Mouse (Mus musculus): ENCODE results near the gene Tgfbr2. TPM values are rescaled to one million over a fixed set of nuclear protein-coding genes. Genes with fewer than 3 reads are reported as not detected.

Tgfbr2 gene
- polyA plus RNA-seq, 1 experiment: 8.1 TPM

DNA sequence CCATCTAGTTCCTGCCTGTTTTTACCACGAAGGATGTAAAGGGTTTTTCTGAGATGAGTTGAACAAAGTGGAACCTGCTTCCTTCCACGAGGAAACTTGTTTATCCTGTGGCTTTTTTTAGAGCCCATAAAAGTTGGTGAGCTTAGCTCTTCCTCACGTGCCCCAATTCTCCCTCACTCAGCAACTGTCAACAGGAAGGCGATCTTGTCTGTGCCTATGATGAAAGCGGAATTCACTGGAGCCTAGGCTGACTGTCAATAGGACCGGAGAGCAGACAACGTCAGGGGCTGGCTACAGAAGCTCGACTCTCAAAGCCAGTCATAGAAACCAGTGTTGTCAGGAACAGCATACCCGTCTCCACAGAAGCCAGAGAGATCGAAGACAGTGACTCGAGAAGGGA is 73.3 kb downstream of the Tgfbr2 start:
- no peak for DNase-seq
- WGBS: 88% methylated on average over 11 of the region's 11 CpGs
- no peak overlapping the region for H3K27ac ChIP-seq (ENCODE audit: insufficient read depth, low read length)

DNA sequence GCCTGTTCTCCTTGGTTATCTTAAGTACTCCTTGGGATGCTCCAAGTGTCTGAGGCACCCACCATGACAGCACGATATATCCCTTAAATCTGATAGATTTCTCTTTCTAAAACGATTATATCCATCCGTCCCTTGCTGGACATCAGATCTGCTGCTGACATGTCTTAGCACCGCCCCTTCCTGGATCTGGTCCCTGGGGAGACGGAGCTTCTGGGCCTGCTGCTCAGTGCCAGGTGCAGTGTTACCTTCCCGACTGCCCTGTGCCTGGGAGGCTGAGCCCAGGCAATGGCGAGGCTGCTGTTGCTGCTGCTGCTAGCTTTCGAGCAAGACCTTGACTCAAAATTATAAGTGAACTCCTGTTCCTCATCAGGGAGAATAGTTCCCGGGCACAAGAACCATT is 75.1 kb downstream of the Tgfbr2 start:
- Histone ChIP-seq H3K4me3 (replicated peaks; ENCODE audit: insufficient read depth, low read depth, low read length) (no peak overlapping the region), H3K27me3 (ENCODE audit: control insufficient read depth, insufficient read depth, low read length) (no peaks in the 10 kb centered on the region), H3K4me1 (ENCODE audit: control insufficient read depth, insufficient read depth, low read length) (no peaks in the 10 kb centered on the region; the same call in 1 of the 2 replicates), H3K27ac (ENCODE audit: insufficient read depth, low read length) (no peak overlapping the region)
- 55% methylated on average over 9 of the region's 9 CpGs for WGBS
- DNase-seq: no peak
- TF ChIP-seq POLR2A (IDR thresholded peaks at IDR 0.05; ENCODE audit: borderline replicate concordance, insufficient read depth, low read length) (no peak), CTCF (IDR thresholded peaks at IDR 0.05; ENCODE audit: borderline replicate concordance, insufficient read depth, low read depth, low read length) (no peak)

More for the DNA sequence above, 73.3 kb downstream of the Tgfbr2 start:
- TF ChIP-seq POLR2A (IDR thresholded peaks at IDR 0.05; ENCODE audit: borderline replicate concordance, insufficient read depth, low read length) (no peak), CTCF (IDR thresholded peaks at IDR 0.05; ENCODE audit: borderline replicate concordance, insufficient read depth, low read depth, low read length) (no peak)
- no peaks in the 10 kb centered on the region; the same call in 1 of the 2 replicates for H3K4me1 ChIP-seq (ENCODE audit: control insufficient read depth, insufficient read depth, low read length)
- no peak overlapping the region for H3K4me3 ChIP-seq (replicated peaks; ENCODE audit: insufficient read depth, low read depth, low read length)
- H3K27me3 ChIP-seq (ENCODE audit: control insufficient read depth, insufficient read depth, low read length): no peaks in the 10 kb centered on the region

DNA sequence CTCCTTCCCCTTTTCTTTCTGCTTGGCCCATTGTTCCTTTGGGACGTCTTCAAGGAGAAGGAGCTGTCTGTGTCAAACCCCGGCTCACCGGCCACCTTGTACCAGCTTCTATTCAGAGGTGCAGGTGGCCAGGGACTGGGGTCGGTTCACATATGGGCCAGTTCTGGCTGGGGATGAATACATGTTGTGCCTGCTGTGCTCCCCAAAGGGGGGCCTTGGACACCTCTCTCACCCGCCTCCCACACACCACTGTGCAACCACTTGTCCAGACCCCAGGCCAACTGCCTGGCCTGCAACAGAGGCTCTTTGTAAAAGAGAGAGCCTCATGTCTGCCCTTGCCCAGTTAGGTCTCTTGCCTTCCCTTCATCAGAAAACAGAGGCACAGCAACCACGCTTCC is 75.6 kb downstream of the Tgfbr2 start:
- no peak overlapping the region for H3K27ac ChIP-seq (ENCODE audit: insufficient read depth, low read length)

DNA sequence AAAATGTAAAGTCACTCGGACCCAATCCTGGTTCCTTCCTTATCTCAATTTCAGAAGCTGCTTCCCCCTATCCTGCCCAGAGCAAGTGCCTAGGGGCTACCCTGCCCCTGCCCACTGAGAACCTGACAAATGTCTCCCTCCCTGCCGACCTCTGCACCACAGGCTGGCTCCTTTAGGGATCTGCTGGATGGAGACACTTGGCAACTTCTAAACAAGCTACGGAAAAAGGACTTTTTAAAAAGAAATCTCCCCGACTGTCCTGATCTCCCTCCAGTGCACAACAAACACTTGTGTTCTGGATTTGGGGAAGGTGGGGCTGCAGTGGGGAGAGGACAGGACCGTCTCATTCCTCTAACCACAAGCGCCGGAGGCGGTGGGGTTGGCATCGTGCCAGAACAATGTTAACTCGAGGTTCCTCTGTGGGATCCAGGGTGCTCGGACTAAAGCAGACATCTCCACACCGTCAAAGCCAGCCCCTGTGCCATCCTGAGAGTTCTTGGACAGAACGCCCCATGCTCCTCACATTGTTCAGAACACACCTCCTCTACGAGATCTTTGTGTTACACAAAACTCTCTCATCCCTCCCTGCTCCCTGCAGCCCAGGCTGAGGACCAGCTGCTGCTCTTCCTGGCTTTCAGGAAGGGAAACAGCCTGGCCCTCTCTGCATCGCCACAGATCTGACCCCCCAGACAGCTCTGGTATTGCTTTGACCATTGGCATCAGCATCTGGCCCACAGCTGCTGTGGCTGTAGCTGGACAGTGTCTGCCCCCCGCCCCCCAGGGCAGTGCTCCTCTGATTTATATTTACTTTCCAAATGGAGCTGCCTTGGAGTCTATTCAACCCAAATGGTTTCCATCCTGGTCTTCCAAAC is 76.2 kb downstream of the Tgfbr2 start:
- Histone ChIP-seq H3K27ac (ENCODE audit: insufficient read depth, low read length) (no peak overlapping the region), H3K4me3 (replicated peaks; ENCODE audit: insufficient read depth, low read depth, low read length) (no peak overlapping the region), H3K4me1 (ENCODE audit: control insufficient read depth, insufficient read depth, low read length) (no peaks in the 10 kb centered on the region; the same call in 1 of the 2 replicates), H3K27me3 (ENCODE audit: control insufficient read depth, insufficient read depth, low read length) (no peaks in the 10 kb centered on the region)
- TF ChIP-seq CTCF (IDR thresholded peaks at IDR 0.05; ENCODE audit: borderline replicate concordance, insufficient read depth, low read depth, low read length): no peak
- no peak for TF ChIP-seq POLR2A (IDR thresholded peaks at IDR 0.05; ENCODE audit: borderline replicate concordance, insufficient read depth, low read length)
- WGBS: 13% methylated on average over 16 of the region's 16 CpGs
- DNase-seq: peak in 1 of 2 experiments; percentile 14

More for the DNA sequence above, 75.6 kb downstream of the Tgfbr2 start:
- 29% methylated on average over 6 of the region's 6 CpGs for WGBS
- no peaks in the 10 kb centered on the region for H3K27me3 ChIP-seq (ENCODE audit: control insufficient read depth, insufficient read depth, low read length)
- H3K4me1 ChIP-seq (ENCODE audit: control insufficient read depth, insufficient read depth, low read length): no peaks in the 10 kb centered on the region; the same call in 1 of the 2 replicates
- no peak for DNase-seq
- no peak overlapping the region for H3K4me3 ChIP-seq (replicated peaks; ENCODE audit: insufficient read depth, low read depth, low read length)
- TF ChIP-seq CTCF (IDR thresholded peaks at IDR 0.05; ENCODE audit: borderline replicate concordance, insufficient read depth, low read depth, low read length): no peak
- no peak for TF ChIP-seq POLR2A (IDR thresholded peaks at IDR 0.05; ENCODE audit: borderline replicate concordance, insufficient read depth, low read length)

DNA sequence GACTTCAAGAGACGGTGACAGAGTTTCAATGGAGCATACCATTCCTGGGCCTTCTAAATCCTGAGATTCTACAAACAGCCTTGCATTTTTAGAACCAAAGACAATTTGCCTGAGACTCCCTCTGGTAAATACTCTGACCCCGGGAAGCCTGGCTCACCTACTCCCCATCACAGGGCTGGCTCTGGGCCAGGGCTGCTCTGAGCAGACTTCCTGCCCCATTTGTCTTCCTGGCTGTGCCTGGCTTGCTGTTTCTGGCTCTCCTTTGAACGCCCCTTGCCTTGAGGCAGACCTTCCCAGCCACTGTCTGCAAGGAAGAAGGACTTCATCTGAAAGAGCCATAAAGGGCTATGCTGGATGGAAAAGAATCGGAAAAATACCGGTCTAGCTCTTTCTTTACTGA is 83.2 kb downstream of the Tgfbr2 start:
- Histone ChIP-seq H3K27me3 (ENCODE audit: control insufficient read depth, insufficient read depth, low read length) (no peaks in the 10 kb centered on the region), H3K27ac (ENCODE audit: insufficient read depth, low read length) (no peak overlapping the region), H3K4me1 (ENCODE audit: control insufficient read depth, insufficient read depth, low read length) (no peaks in the 10 kb centered on the region), H3K4me3 (replicated peaks; ENCODE audit: insufficient read depth, low read depth, low read length) (no peak overlapping the region)
- WGBS: 53% methylated on average over 5 of the region's 5 CpGs
- TF ChIP-seq POLR2A (IDR thresholded peaks at IDR 0.05; ENCODE audit: borderline replicate concordance, insufficient read depth, low read length) (no peak), CTCF (IDR thresholded peaks at IDR 0.05; ENCODE audit: borderline replicate concordance, insufficient read depth, low read depth, low read length) (no peak)
- peak in 1 of 2 experiments; percentile 11 for DNase-seq

DNA sequence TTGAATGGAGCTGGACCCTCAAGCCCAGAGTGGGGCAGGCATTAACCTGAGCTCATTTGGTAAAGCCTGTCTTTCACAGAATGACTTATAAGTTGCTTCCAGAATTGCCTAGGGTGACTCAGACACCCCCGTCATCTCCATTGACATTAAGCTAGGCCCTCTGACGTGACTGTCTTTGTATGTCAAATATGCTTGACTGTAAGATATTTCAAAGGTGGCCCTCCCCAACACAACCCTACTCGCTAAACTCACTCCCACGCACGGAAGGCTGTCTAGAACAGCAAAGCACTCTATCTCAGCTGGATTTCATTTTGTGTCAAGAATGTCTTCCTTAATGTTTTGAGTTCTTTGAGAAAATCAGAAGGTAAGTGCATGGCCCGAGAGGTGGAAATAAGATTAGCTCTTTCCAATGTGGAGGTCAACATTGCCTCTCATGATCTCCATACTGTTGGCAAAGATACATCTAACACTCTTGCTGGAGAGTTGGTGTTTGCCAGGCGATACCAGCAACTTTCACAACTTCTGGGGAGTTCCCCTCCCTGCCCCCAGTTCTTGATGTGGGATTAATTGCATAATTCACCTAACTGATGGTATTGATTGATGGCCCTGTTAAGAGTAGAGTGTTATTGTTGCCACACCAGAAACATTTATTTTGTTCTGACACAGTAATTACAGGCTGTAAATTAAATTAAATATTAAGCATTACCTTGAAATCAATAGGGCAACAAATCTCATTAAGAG is 83.9 kb downstream of the Tgfbr2 start:
- 96% methylated on average over 7 of the region's 7 CpGs for WGBS
- TF ChIP-seq CTCF (IDR thresholded peaks at IDR 0.05; ENCODE audit: borderline replicate concordance, insufficient read depth, low read depth, low read length): no peak
- TF ChIP-seq POLR2A (IDR thresholded peaks at IDR 0.05; ENCODE audit: borderline replicate concordance, insufficient read depth, low read length): no peak
- DNase-seq: no peak

DNA sequence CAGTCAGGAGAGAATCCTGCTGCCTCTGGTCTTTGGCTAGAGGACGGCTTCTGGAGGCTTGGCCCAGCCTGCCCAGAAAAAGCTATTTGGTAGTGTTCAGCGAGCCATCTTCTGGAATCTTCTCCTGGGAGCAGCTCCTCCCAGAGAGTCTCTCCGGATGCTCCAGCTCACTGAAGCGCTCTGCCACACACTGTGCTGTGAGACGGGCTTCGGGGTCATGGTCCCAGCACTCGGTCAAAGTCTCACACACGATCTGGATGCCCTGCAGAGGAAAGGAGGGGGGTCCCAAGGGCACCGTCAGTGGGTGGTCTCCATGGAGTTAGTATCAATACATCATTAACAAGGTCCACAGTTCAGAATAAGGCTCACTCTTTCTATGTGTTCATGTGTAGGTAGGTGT is 84.9 kb downstream of the Tgfbr2 start:
- 73% methylated on average over 9 of the region's 9 CpGs for WGBS
- H3K27me3 ChIP-seq (ENCODE audit: control insufficient read depth, insufficient read depth, low read length): no peaks in the 10 kb centered on the region
- H3K4me3 ChIP-seq (replicated peaks; ENCODE audit: insufficient read depth, low read depth, low read length): no peak overlapping the region
- no peak for DNase-seq
- H3K4me1 ChIP-seq (ENCODE audit: control insufficient read depth, insufficient read depth, low read length): no peaks in the 10 kb centered on the region
- TF ChIP-seq CTCF (IDR thresholded peaks at IDR 0.05; ENCODE audit: borderline replicate concordance, insufficient read depth, low read depth, low read length) (no peak), POLR2A (IDR thresholded peaks at IDR 0.05; ENCODE audit: borderline replicate concordance, insufficient read depth, low read length) (no peak)
- H3K27ac ChIP-seq (ENCODE audit: insufficient read depth, low read length): no peak overlapping the region

More for the DNA sequence above, 83.9 kb downstream of the Tgfbr2 start:
- no peaks in the 10 kb centered on the region for H3K27me3 ChIP-seq (ENCODE audit: control insufficient read depth, insufficient read depth, low read length)
- H3K4me1 ChIP-seq (ENCODE audit: control insufficient read depth, insufficient read depth, low read length): no peaks in the 10 kb centered on the region
- H3K4me3 ChIP-seq (replicated peaks; ENCODE audit: insufficient read depth, low read depth, low read length): no peak overlapping the region
- no peak overlapping the region for H3K27ac ChIP-seq (ENCODE audit: insufficient read depth, low read length)

All from cerebellum, adult 2 months (tissue).